Mouse (Mus musculus): ENCODE data around the gene Vps33b.

DNA sequence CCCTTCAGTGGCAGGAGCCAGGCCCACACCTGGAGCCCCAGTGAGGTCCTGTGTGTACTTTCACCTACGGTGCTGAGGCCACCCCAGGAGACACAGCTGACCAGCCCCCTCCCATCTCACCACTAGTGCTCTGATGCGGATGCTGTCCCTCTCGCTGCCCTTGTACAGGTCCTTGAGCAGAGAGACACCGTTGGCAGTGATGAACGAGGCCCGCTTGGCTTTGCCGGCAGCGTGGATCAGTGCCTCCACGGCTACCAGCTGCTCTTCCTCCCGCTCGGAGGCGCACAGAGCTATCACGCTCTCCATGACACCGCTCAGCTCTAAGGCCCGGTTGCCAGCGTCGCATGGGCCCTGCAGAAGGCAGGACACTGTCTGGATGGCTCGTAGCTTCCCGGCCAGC, 62.0 kb downstream of the Vps33b start:
- no peak for TF ChIP-seq CTCF (IDR thresholded peaks at IDR 0.05; ENCODE audit: borderline replicate concordance, insufficient read depth, low read length)
- no peak for TF ChIP-seq POLR2A (IDR thresholded peaks at IDR 0.05; ENCODE audit: low read depth, low read length)

Measured in embryonic fibroblast, embryonic 13.5 days (primary cell).